Mouse (Mus musculus) lung, embryonic 16.5 days (tissue): ENCODE data around the gene Tnnt1. TPM values are rescaled to one million over a fixed set of nuclear protein-coding genes. Genes with fewer than 3 reads are reported as not detected.

Source experiments
- ATAC-seq: fragments of 200-750 bp; cut with Nextera tagmentation; 2 replicates; pipeline ENCODE4 v1.8.0; 2017; ENCODE audit warnings: low read depth, mild to moderate bottlenecking, moderate library complexity
- H3K27ac ChIP-seq: fragments of 300-500 bp; sonication (generic); 2 replicates; pipeline ENCODE4 v1.5.1; 2014; ENCODE audit warnings: mild to moderate bottlenecking, control low read depth, low read length
- H3K27me3 ChIP-seq: fragments of 300-500 bp; sonication (generic); 2 replicates; pipeline ENCODE4 v1.6.1; 2014; ENCODE audit warnings: low read depth, low read length, mixed read lengths; ENCODE audit not compliant: control insufficient read depth, insufficient read depth
- H3K36me3 ChIP-seq: fragments of 300-500 bp; sonication (generic); 2 replicates; pipeline ENCODE4 v1.6.1; 2014; ENCODE audit warnings: low read length; ENCODE audit not compliant: control insufficient read depth, insufficient read depth
- H3K4me1 ChIP-seq: fragments of 300-500 bp; sonication (generic); replicated peaks from 2 replicates; pipeline ENCODE4 v1.6.1; 2014; ENCODE audit warnings: low read length, mixed read lengths; ENCODE audit not compliant: control insufficient read depth, insufficient read depth
- H3K4me2 ChIP-seq: fragments of 300-500 bp; sonication (generic); 2 replicates; pipeline ENCODE4 v1.6.1; 2014; ENCODE audit warnings: low read depth, low read length, control low read depth
- H3K4me3 ChIP-seq: fragments of 300-500 bp; sonication (generic); 2 replicates; pipeline ENCODE4 v1.5.1; 2014; ENCODE audit warnings: mild to moderate bottlenecking, low read length, control low read depth
- H3K9ac ChIP-seq: fragments of 300-500 bp; sonication (generic); 2 replicates; pipeline ENCODE4 v1.6.1; 2014; ENCODE audit warnings: low read length, control low read depth
- H3K9me3 ChIP-seq: fragments of 300-500 bp; sonication (generic); 2 replicates; pipeline ENCODE4 v1.6.1; 2016; ENCODE audit warnings: low read length; ENCODE audit not compliant: control insufficient read depth
- whole genome bisulfite sequencing: fragments of 180-500 bp; shearing (Covaris S2); extraction: QIAGEN DNeasy Blood & Tissue Kit; methylation state at CpG from one replicate; pipeline ENCODE4 v1.1.7; 2014; 5-methylcytosine and 5-hydroxymethylcytosine counted together
- polyA plus RNA-seq: library from polyadenylated mRNA; unstranded; fragments of >200 nt; fragmentation: Nextera tagmentation; extraction: Ambion mirVana; gene quantifications from 2 replicates; pipeline ENCODE4 v1.2.1, GENCODE M21; 2015

The Tnnt1 gene
- 28.6 and 34.6 TPM in 2 replicates for polyA plus RNA-seq

- WGBS: 32% methylated on average over 3 of the region's 4 CpGs
Measured at GRCm38 (mm10) chr7:4516332-4517050, at the start of gene Tnnt1. Gene Tnnt1 (minus strand): TSS chr7:4516382.

GRCm38 (mm10) chr7:4562660-4563059 is 46.5 kb upstream of the Tnnt1 start:
- no peak for ATAC-seq
- no peaks in the 10 kb centered on the region for H3K27me3 ChIP-seq
- 88% methylated on average over 3 of the region's 3 CpGs for WGBS
- no peaks in the 10 kb centered on the region for H3K4me1 ChIP-seq
- no peaks in the 10 kb centered on the region for H3K9me3 ChIP-seq
- no peak overlapping the region for H3K27ac ChIP-seq
- no peak overlapping the region for H3K4me2 ChIP-seq
- no peak overlapping the region for H3K4me3 ChIP-seq
- H3K36me3 ChIP-seq: no peaks in the 10 kb centered on the region
- H3K9ac ChIP-seq: no peak overlapping the region

More at GRCm38 (mm10) chr7:4516332-4517050, at the start of gene Tnnt1:
- Histone ChIP-seq H3K9ac (no peak within 1 kb of the TSS; the same call in 1 of the 2 replicates), H3K27ac (no peak within 1 kb of the TSS), H3K27me3 (peaks cover 4% of the 10 kb centered on the region), H3K4me2 (no peak within 1 kb of the TSS), H3K4me1 (peaks cover 20% of the 10 kb centered on the region), H3K4me3 (no peak within 1 kb of the TSS), H3K9me3 (no peaks in the 10 kb centered on the region), H3K36me3 (no peaks in the 10 kb centered on the region)
- 0 out of 2 replicates have a peak, but pooled peaks have one; percentile 13 for ATAC-seq

GRCm38 (mm10) chr7:4557167-4557560 is 41.0 kb upstream of the Tnnt1 start:
- 57% methylated on average over 6 of the region's 6 CpGs for WGBS
- Histone ChIP-seq H3K4me2 (no peak overlapping the region), H3K4me3 (no peak overlapping the region), H3K4me1 (no peaks in the 10 kb centered on the region), H3K9ac (no peak overlapping the region), H3K36me3 (no peaks in the 10 kb centered on the region), H3K27me3 (no peaks in the 10 kb centered on the region; the same call in 1 of the 2 replicates), H3K27ac (no peak overlapping the region), H3K9me3 (no peaks in the 10 kb centered on the region)
- no peak for ATAC-seq

- Histone ChIP-seq H3K9ac (no peak overlapping the region), H3K4me1 (no peaks in the 10 kb centered on the region), H3K27me3 (no peaks in the 10 kb centered on the region; the same call in 1 of the 2 replicates), H3K36me3 (no peaks in the 10 kb centered on the region), H3K27ac (no peak overlapping the region), H3K4me3 (no peak overlapping the region), H3K4me2 (no peak overlapping the region), H3K9me3 (no peaks in the 10 kb centered on the region)
- ATAC-seq: peak; percentile 89
- whole genome bisulfite sequencing: 19% methylated on average over 15 of the region's 15 CpGs
Measured at GRCm38 (mm10) chr7:4556256-4557166, 40.3 kb upstream of the Tnnt1 start.

GRCm38 (mm10) chr7:4547221-4547641 is 31.0 kb upstream of the Tnnt1 start, which contains the start of gene Syt5:
Gene Syt5 (minus strand): TSS chr7:4547541.
- peak; percentile 36; the same call in 1 of the 2 replicates for ATAC-seq

GRCm38 (mm10) chr7:4546591-4547131 is 30.5 kb upstream of the Tnnt1 start:
- ATAC-seq: peak; percentile 72
- H3K4me2 ChIP-seq: peak overlapping the region; percentile 65
- H3K36me3 ChIP-seq: no peaks in the 10 kb centered on the region
- H3K9me3 ChIP-seq: no peaks in the 10 kb centered on the region
- WGBS: 1% methylated on average over 26 of the region's 26 CpGs
- no peak overlapping the region for H3K9ac ChIP-seq
- peaks cover 5% of the 10 kb centered on the region for H3K4me1 ChIP-seq
- H3K27me3 ChIP-seq: peaks cover 3% of the 10 kb centered on the region; the same call in 1 of the 2 replicates
- H3K27ac ChIP-seq: no peak overlapping the region
- H3K4me3 ChIP-seq: peak overlapping the region; percentile 39

More at GRCm38 (mm10) chr7:4547221-4547641, 31.0 kb upstream of the Tnnt1 start, which contains the start of gene Syt5:
- Histone ChIP-seq H3K9ac (peak within 1 kb of the TSS; percentile 50), H3K9me3 (no peaks in the 10 kb centered on the region), H3K36me3 (no peaks in the 10 kb centered on the region), H3K27me3 (peaks cover 3% of the 10 kb centered on the region; the same call in 1 of the 2 replicates), H3K4me2 (peak within 1 kb of the TSS; percentile 65), H3K4me1 (peaks cover 5% of the 10 kb centered on the region), H3K27ac (no peak within 1 kb of the TSS), H3K4me3 (peak within 1 kb of the TSS; percentile 39)
- 5% methylated on average over 33 of the region's 33 CpGs for WGBS

GRCm38 (mm10) chr7:4546050-4546449 is 29.9 kb upstream of the Tnnt1 start:
- WGBS: 69% methylated on average over 15 of the region's 15 CpGs
- ATAC-seq: 0 out of 2 replicates have a peak, but pooled peaks have one; percentile 4

GRCm38 (mm10) chr7:4542013-4542412 is 25.8 kb upstream of the Tnnt1 start:
- H3K9me3 ChIP-seq: no peaks in the 10 kb centered on the region
- no peak overlapping the region for H3K27ac ChIP-seq
- no peaks in the 10 kb centered on the region for H3K36me3 ChIP-seq
- peaks cover 5% of the 10 kb centered on the region for H3K4me1 ChIP-seq
- 43% methylated on average over 17 of the region's 17 CpGs for WGBS
- H3K4me3 ChIP-seq: no peak overlapping the region
- peaks cover 2% of the 10 kb centered on the region for H3K27me3 ChIP-seq
- no peak for ATAC-seq
- H3K9ac ChIP-seq: no peak overlapping the region
- H3K4me2 ChIP-seq: no peak overlapping the region

More at GRCm38 (mm10) chr7:4546050-4546449, 29.9 kb upstream of the Tnnt1 start:
- H3K36me3 ChIP-seq: no peaks in the 10 kb centered on the region
- H3K4me2 ChIP-seq: no peak overlapping the region
- no peak overlapping the region for H3K9ac ChIP-seq
- H3K27me3 ChIP-seq: peaks cover 3% of the 10 kb centered on the region; the same call in 1 of the 2 replicates
- H3K4me1 ChIP-seq: peaks cover 5% of the 10 kb centered on the region
- no peaks in the 10 kb centered on the region for H3K9me3 ChIP-seq
- H3K27ac ChIP-seq: no peak overlapping the region
- no peak overlapping the region for H3K4me3 ChIP-seq
